Mouse (Mus musculus) adipose tissue, adult 10 weeks (tissue): Measurements from ENCODE around the gene Mgl2. TPM values are rescaled to one million over a fixed set of nuclear protein-coding genes. Genes with fewer than 3 reads are reported as not detected.

ENCODE experiments used
- polyA plus RNA-seq: library from polyadenylated mRNA; stranded (reverse); fragments of 350-450 nt; fragmentation: Illumina TruSeq; extraction: RNeasy Lipid Tissue Mini Kit (QIAGEN cat#74804); gene quantifications from one replicate; pipeline ENCODE4 v1.2.3, GENCODE M21; 2014; ENCODE audit warnings: low read depth, low replicate concordance

Gene Mgl2
- polyA plus RNA-seq, result 26.2 TPM

GRCm38 (mm10) chr11:70129926-70130379 is at the start of gene Mgl2:
Gene Mgl2 (plus strand): TSS chr11:70130329.

GRCm38 (mm10) chr11:70091986-70092783 is 37.9 kb upstream of the Mgl2 start, which contains the start of gene Asgr2:
Gene Asgr2 (plus strand): TSS chr11:70092644.

GRCm38 (mm10) chr11:70155897-70156296 is 25.8 kb downstream of the Mgl2 start, which contains the start of gene Clec10a:
Gene Clec10a (plus strand): TSS chr11:70156197.

Other genes starting within 250 kb of the Mgl2 start
- 9.4 TPM for gene Kctd11, start 248.9 kb upstream of the Mgl2 start, polyA plus RNA-seq
- gene Acap1, start 234.8 kb upstream of the Mgl2 start, polyA plus RNA-seq, result 43.9 TPM
- 14.3 TPM for gene 2810408A11Rik, start 229.3 kb upstream of the Mgl2 start, polyA plus RNA-seq
- 35.5 TPM for gene Neurl4, start 229.3 kb upstream of the Mgl2 start, polyA plus RNA-seq
- 47.7 TPM for gene Gps2, start 216.4 kb upstream of the Mgl2 start, polyA plus RNA-seq
- 484 TPM for gene Eif5a, start 208.4 kb upstream of the Mgl2 start, polyA plus RNA-seq
- 58.7 TPM for gene Ybx2, start 194.5 kb upstream of the Mgl2 start, polyA plus RNA-seq
- gene Slc2a4, start 182.1 kb upstream of the Mgl2 start, polyA plus RNA-seq, result 63.7 TPM
- gene Cldn7, start 165.6 kb upstream of the Mgl2 start, polyA plus RNA-seq, result 115 TPM
- 98.8 TPM for gene Ctdnep1, start 149.2 kb upstream of the Mgl2 start, polyA plus RNA-seq
- gene Elp5, start 147.8 kb upstream of the Mgl2 start, polyA plus RNA-seq, result 43.3 TPM
- gene Gabarap, start 139.2 kb upstream of the Mgl2 start, polyA plus RNA-seq, result 520 TPM
- gene Phf23, start 134.6 kb upstream of the Mgl2 start, polyA plus RNA-seq, result 39.7 TPM
- 20.8 TPM for gene Dvl2, start 129.7 kb upstream of the Mgl2 start, polyA plus RNA-seq
- 83.9 TPM for gene Acadvl, start 114.9 kb upstream of the Mgl2 start, polyA plus RNA-seq
- 12.7 TPM for gene Dlg4, start 113.4 kb upstream of the Mgl2 start, polyA plus RNA-seq
- not detected for gene Asgr1, start 76.2 kb upstream of the Mgl2 start, polyA plus RNA-seq
- 0.94 TPM for gene Asgr2, start 37.7 kb upstream of the Mgl2 start, polyA plus RNA-seq
- 43.9 TPM for gene Clec10a, start 25.9 kb downstream of the Mgl2 start, polyA plus RNA-seq
- 28.9 TPM for gene Slc16a11, start 82.4 kb downstream of the Mgl2 start, polyA plus RNA-seq
- gene Slc16a13, start 90.7 kb downstream of the Mgl2 start, polyA plus RNA-seq, result 25.1 TPM
- gene Bcl6b, start 99.5 kb downstream of the Mgl2 start, polyA plus RNA-seq, result 7.0 TPM
- gene 0610010K14Rik, start 107.6 kb downstream of the Mgl2 start, polyA plus RNA-seq, result 45.5 TPM
- gene Gm21988, start 109.5 kb downstream of the Mgl2 start, polyA plus RNA-seq, result 11.1 TPM
- gene Rnasek, start 109.5 kb downstream of the Mgl2 start, polyA plus RNA-seq, result 343 TPM
- 22.4 TPM for gene Alox12, start 125.0 kb downstream of the Mgl2 start, polyA plus RNA-seq
- 2.6 TPM for gene Alox12e, start 192.3 kb downstream of the Mgl2 start, polyA plus RNA-seq
- gene Alox15, start 221.7 kb downstream of the Mgl2 start, polyA plus RNA-seq, result 2.4 TPM